Mouse (Mus musculus): ENCODE data around the gene Alg12. TPM values are rescaled to one million over a fixed set of nuclear protein-coding genes. Genes with fewer than 3 reads are reported as not detected.
"Not testable (repeated sequence)": the region's sequence is repeated elsewhere in the genome, so short reads cannot be mapped to it uniquely, and the experiment has no call there.

Gene Alg12
- polyA plus RNA-seq, 1 experiment, result 16.6 TPM

GRCm38 (mm10) chr15:88823376-88823775, 4.3 kb upstream of the Alg12 start:
- TF ChIP-seq POLR2A (IDR thresholded peaks at IDR 0.05; ENCODE audit: low read depth, low read length) (no peak), CTCF (IDR thresholded peaks at IDR 0.05; ENCODE audit: extremely low read depth, insufficient read depth, insufficient read length, insufficient replicate concordance) (no peak)
- H3K36me3 ChIP-seq (ENCODE audit: control insufficient read depth, insufficient read depth, low read length), result peaks cover 21% of the 10 kb centered on the region
- no peak overlapping the region for H3K27ac ChIP-seq (ENCODE audit: insufficient read depth, low read length)

GRCm38 (mm10) chr15:88822513-88822912, 3.4 kb upstream of the Alg12 start:
- no peak for TF ChIP-seq CTCF (IDR thresholded peaks at IDR 0.05; ENCODE audit: extremely low read depth, insufficient read depth, insufficient read length, insufficient replicate concordance)
- no peak for TF ChIP-seq POLR2A (IDR thresholded peaks at IDR 0.05; ENCODE audit: low read depth, low read length)
- H3K4me1 ChIP-seq (ENCODE audit: control insufficient read depth, insufficient read depth, insufficient read length), result peaks cover 5% of the 10 kb centered on the region; the same call in 1 of the 2 replicates
- H3K27ac ChIP-seq (ENCODE audit: insufficient read depth, low read length), result no peak overlapping the region
- no peak for DNase-seq (ENCODE audit: low read depth in 1 of 2, low spot score in 2 of 2)
- 93% methylated on average over 7 of the region's 7 CpGs for WGBS
- H3K36me3 ChIP-seq (ENCODE audit: control insufficient read depth, insufficient read depth, low read length), result peaks cover 21% of the 10 kb centered on the region
- H3K27me3 ChIP-seq (ENCODE audit: control insufficient read depth, insufficient read depth, low read length), result no peaks in the 10 kb centered on the region
- H3K4me3 ChIP-seq (ENCODE audit: extremely low read depth, insufficient read depth, insufficient read length), result no peak overlapping the region

More at GRCm38 (mm10) chr15:88823376-88823775, 4.3 kb upstream of the Alg12 start:
- Histone ChIP-seq H3K4me1 (ENCODE audit: control insufficient read depth, insufficient read depth, insufficient read length) (peaks cover 5% of the 10 kb centered on the region; the same call in 1 of the 2 replicates), H3K27me3 (ENCODE audit: control insufficient read depth, insufficient read depth, low read length) (no peaks in the 10 kb centered on the region), H3K4me3 (ENCODE audit: extremely low read depth, insufficient read depth, insufficient read length) (no peak overlapping the region)
- 82% methylated on average over 5 of the region's 5 CpGs for WGBS
- no peak for DNase-seq (ENCODE audit: low read depth in 1 of 2, low spot score in 2 of 2)

- peaks cover 21% of the 10 kb centered on the region for H3K36me3 ChIP-seq (ENCODE audit: control insufficient read depth, insufficient read depth, low read length)
- WGBS, result 79% methylated on average over 7 of the region's 7 CpGs
These were observed 2.3 kb upstream of the Alg12 start for GRCm38 (mm10) chr15:88821403-88821802.

GRCm38 (mm10) chr15:88819906-88820303, 787 bp upstream of the Alg12 start:
- TF ChIP-seq CTCF (IDR thresholded peaks at IDR 0.05; ENCODE audit: extremely low read depth, insufficient read depth, insufficient read length, insufficient replicate concordance) (no peak), POLR2A (IDR thresholded peaks at IDR 0.05; ENCODE audit: low read depth, low read length) (no peak)
- WGBS, result 1% methylated on average over 23 of the region's 23 CpGs
- H3K27me3 ChIP-seq (ENCODE audit: control insufficient read depth, insufficient read depth, low read length), result no peaks in the 10 kb centered on the region
- no peak for DNase-seq (ENCODE audit: low read depth in 1 of 2, low spot score in 2 of 2)
- H3K27ac ChIP-seq (ENCODE audit: insufficient read depth, low read length), result no peak overlapping the region
- H3K4me1 ChIP-seq (ENCODE audit: control insufficient read depth, insufficient read depth, insufficient read length), result peaks cover 5% of the 10 kb centered on the region; the same call in 1 of the 2 replicates
- peaks cover 19% of the 10 kb centered on the region for H3K36me3 ChIP-seq (ENCODE audit: control insufficient read depth, insufficient read depth, low read length)
- H3K4me3 ChIP-seq (ENCODE audit: extremely low read depth, insufficient read depth, insufficient read length), result peak overlapping the region; percentile 82

More at GRCm38 (mm10) chr15:88821403-88821802, 2.3 kb upstream of the Alg12 start:
- Histone ChIP-seq H3K4me3 (ENCODE audit: extremely low read depth, insufficient read depth, insufficient read length) (no peak overlapping the region), H3K4me1 (ENCODE audit: control insufficient read depth, insufficient read depth, insufficient read length) (peaks cover 5% of the 10 kb centered on the region; the same call in 1 of the 2 replicates), H3K27ac (ENCODE audit: insufficient read depth, low read length) (no peak overlapping the region), H3K27me3 (ENCODE audit: control insufficient read depth, insufficient read depth, low read length) (no peaks in the 10 kb centered on the region)
- no peak for DNase-seq (ENCODE audit: low read depth in 1 of 2, low spot score in 2 of 2)
- TF ChIP-seq CTCF (IDR thresholded peaks at IDR 0.05; ENCODE audit: extremely low read depth, insufficient read depth, insufficient read length, insufficient replicate concordance), result no peak
- no peak for TF ChIP-seq POLR2A (IDR thresholded peaks at IDR 0.05; ENCODE audit: low read depth, low read length)

GRCm38 (mm10) chr15:88815196-88815700, 3.9 kb downstream of the Alg12 start:
- TF ChIP-seq CTCF (IDR thresholded peaks at IDR 0.05; ENCODE audit: extremely low read depth, insufficient read depth, insufficient read length, insufficient replicate concordance) (no peak), POLR2A (IDR thresholded peaks at IDR 0.05; ENCODE audit: low read depth, low read length) (no peak)
- WGBS, result 72% methylated on average over 6 of the region's 6 CpGs
- Histone ChIP-seq H3K36me3 (ENCODE audit: control insufficient read depth, insufficient read depth, low read length) (peaks cover 13% of the 10 kb centered on the region), H3K4me1 (ENCODE audit: control insufficient read depth, insufficient read depth, insufficient read length) (peaks cover 3% of the 10 kb centered on the region; the same call in 1 of the 2 replicates), H3K27me3 (ENCODE audit: control insufficient read depth, insufficient read depth, low read length) (no peaks in the 10 kb centered on the region), H3K4me3 (ENCODE audit: extremely low read depth, insufficient read depth, insufficient read length) (no peak overlapping the region), H3K27ac (ENCODE audit: insufficient read depth, low read length) (no peak overlapping the region)
- no peak for DNase-seq (ENCODE audit: low read depth in 1 of 2, low spot score in 2 of 2)

GRCm38 (mm10) chr15:88814411-88815047, 4.6 kb downstream of the Alg12 start:
- Histone ChIP-seq H3K36me3 (ENCODE audit: control insufficient read depth, insufficient read depth, low read length) (peaks cover 17% of the 10 kb centered on the region), H3K4me1 (ENCODE audit: control insufficient read depth, insufficient read depth, insufficient read length) (no peaks in the 10 kb centered on the region; the same call in 1 of the 2 replicates), H3K27ac (ENCODE audit: insufficient read depth, low read length) (no peak overlapping the region), H3K4me3 (ENCODE audit: extremely low read depth, insufficient read depth, insufficient read length) (no peak overlapping the region), H3K27me3 (ENCODE audit: control insufficient read depth, insufficient read depth, low read length) (no peaks in the 10 kb centered on the region)
- DNase-seq (ENCODE audit: low read depth in 1 of 2, low spot score in 2 of 2), result no peak
- TF ChIP-seq CTCF (IDR thresholded peaks at IDR 0.05; ENCODE audit: extremely low read depth, insufficient read depth, insufficient read length, insufficient replicate concordance) (no peak), POLR2A (IDR thresholded peaks at IDR 0.05; ENCODE audit: low read depth, low read length) (no peak)
- WGBS, result 94% methylated on average over 11 of the region's 11 CpGs

- H3K27me3 ChIP-seq (ENCODE audit: control insufficient read depth, insufficient read depth, low read length); H3K4me1 ChIP-seq (ENCODE audit: control insufficient read depth, insufficient read depth, insufficient read length); H3K4me3 ChIP-seq (ENCODE audit: extremely low read depth, insufficient read depth, insufficient read length); H3K27ac ChIP-seq (ENCODE audit: insufficient read depth, low read length); DNase-seq (ENCODE audit: low read depth in 1 of 2, low spot score in 2 of 2): not testable (repeated sequence)
- 95% methylated on average over 2 of the region's 2 CpGs for WGBS
- peaks cover 19% of the 10 kb centered on the region for H3K36me3 ChIP-seq (ENCODE audit: control insufficient read depth, insufficient read depth, low read length)
These were observed 5.2 kb downstream of the Alg12 start for GRCm38 (mm10) chr15:88813873-88814272.

Data from spleen, adult 2 months (tissue).